Mouse (Mus musculus): ENCODE data around the gene Nav2.

DNA sequence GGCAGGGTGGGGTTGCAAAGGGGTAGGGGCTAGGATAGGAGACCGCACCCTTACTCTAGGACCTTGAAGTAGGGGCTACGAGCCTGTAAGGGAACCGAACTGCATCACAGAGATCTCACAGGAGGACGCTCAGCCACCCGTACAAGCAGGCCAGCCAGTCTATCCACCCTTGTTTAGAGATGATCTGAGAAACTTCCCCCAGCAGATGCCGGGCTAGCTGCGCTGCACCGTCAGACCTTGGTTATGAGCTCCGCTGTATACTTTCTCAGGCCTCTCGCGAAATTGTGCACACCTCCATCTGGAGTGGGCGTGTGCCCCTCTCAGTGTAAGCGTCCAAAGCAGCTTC lies 50.8 kb downstream of the Nav2 start:
- TF ChIP-seq POLR2A (IDR thresholded peaks at IDR 0.05; ENCODE audit: borderline replicate concordance, insufficient read depth, low read length): no peak
- no peak for TF ChIP-seq CTCF (IDR thresholded peaks at IDR 0.05; ENCODE audit: borderline replicate concordance, insufficient read depth, low read depth, low read length)

Data from cerebellum, adult 2 months (tissue).